Comparison of ENCODE assay signal across 8 mouse cellular contexts in the genomic region with DNA sequence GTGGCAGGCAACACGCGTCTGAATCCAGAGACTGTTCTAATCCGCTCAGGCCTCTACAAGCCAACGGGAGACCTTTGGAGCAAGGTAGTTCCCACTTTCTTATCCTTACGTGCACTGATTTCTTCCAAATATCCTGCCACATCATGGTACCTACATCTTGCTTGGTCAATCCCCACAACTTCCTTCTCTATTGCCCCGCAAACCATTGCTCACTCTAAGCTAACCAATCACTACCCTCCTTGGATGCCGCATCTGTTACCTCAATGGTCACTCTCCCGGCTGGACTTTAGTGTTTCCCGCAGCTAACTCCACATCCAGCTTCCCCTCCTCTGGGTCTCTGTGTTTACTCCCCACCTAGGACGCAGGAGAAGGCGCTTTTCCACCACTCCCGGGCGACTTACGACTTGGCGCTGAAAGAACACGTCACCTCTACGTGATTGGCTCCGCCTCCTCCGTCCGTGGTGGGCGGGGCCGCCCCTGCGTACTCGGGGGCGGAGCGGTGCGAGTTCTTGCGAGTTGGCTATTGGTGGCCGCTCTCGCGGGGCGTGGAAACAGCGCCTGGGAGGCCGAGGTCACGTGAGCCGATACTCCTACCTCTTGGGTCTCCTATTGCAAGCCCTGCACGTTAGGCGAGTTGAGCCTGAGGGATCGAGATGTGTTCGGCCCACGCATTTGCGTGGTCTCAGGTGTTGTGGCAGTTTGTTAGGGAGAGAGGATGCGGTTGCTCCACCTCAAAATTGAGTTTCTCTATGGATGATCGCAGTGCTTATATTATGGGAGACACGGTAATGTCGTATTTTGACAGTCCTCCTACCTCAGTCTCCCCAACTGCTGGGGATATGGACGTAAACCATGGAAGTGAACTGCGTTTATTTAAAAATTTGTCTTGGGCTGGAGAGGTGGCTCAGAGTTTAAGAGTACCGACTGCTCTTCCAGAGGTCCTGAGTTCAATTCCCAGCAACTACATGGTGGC. TPM values are rescaled to one million over a fixed set of nuclear protein-coding genes. Genes with fewer than 3 reads are reported as not detected.
DNase-seq lines count a peak whose midpoint lies in the region; ATAC-seq lines count a peak whose summit lies in the region.

A gene (minus strand): TSS at position 453 of the 973 bp plus-strand sequence.

- ATAC-seq in erythroblast, adult 5-6 weeks (replicated peaks; ENCODE audit: low FRiP score, poor library complexity, severe bottlenecking), result peak; percentile 98
- peak; percentile 98 for ATAC-seq in kidney, embryonic 15.5 days (replicated peaks; ENCODE audit: low FRiP score)
- peak; percentile 95 for ATAC-seq in monocyte, adult 5-6 weeks (replicated peaks; ENCODE audit: insufficient number of reproducible peaks, low FRiP score, low TSS enrichment, poor library complexity, severe bottlenecking)

- no peaks in the 10 kb centered on the region for H3K27me3 ChIP-seq in heart, embryonic 10.5 days (ENCODE audit: insufficient read depth, poor library complexity, severe bottlenecking)
- no peaks in the 10 kb centered on the region for H3K27me3 ChIP-seq in kidney, embryonic 15.5 days

- peak within 1 kb of the TSS; percentile 78 for H3K4me3 ChIP-seq in heart, embryonic 10.5 days
- H3K4me3 ChIP-seq in kidney, embryonic 15.5 days (replicated peaks), result peak within 1 kb of the TSS; percentile 83

- DNase-seq in B cell, adult 2 months, result peak; percentile 96 to 97
- DNase-seq in brain, adult 2 months (ENCODE audit: low read depth, low spot score), result peak; percentile 99
- DNase-seq in heart, embryonic 10.5 days (ENCODE audit: low spot score), result peak; percentile 99
- DNase-seq in liver, result peak; percentile 99
- DNase-seq in spleen, postnatal 4 days (ENCODE audit: low spot score in 2 of 2), result peak; percentile 97 to 98

- 1% methylated on average over 49 of the region's 49 CpGs for whole genome bisulfite sequencing in heart, embryonic 10.5 days
- 2% methylated on average over 49 of the region's 49 CpGs for WGBS in kidney, embryonic 15.5 days

- peak within 1 kb of the TSS; percentile 85 for H3K27ac ChIP-seq in heart, embryonic 10.5 days
- H3K27ac ChIP-seq in kidney, embryonic 15.5 days, result peak within 1 kb of the TSS; percentile 80

- H3K4me2 ChIP-seq in kidney, embryonic 15.5 days, result peak within 1 kb of the TSS; percentile 85

- H3K9ac ChIP-seq in kidney, embryonic 15.5 days, result peak within 1 kb of the TSS; percentile 66

- no peaks in the 10 kb centered on the region for H3K9me3 ChIP-seq in heart, embryonic 10.5 days
- no peaks in the 10 kb centered on the region for H3K9me3 ChIP-seq in kidney, embryonic 15.5 days (replicated peaks)

- peaks cover 9% of the 10 kb centered on the region for H3K4me1 ChIP-seq in heart, embryonic 10.5 days
- H3K4me1 ChIP-seq in kidney, embryonic 15.5 days, result peaks cover 13% of the 10 kb centered on the region

- peaks cover 15% of the 10 kb centered on the region for H3K36me3 ChIP-seq in heart, embryonic 10.5 days
- peaks cover 19% of the 10 kb centered on the region for H3K36me3 ChIP-seq in kidney, embryonic 15.5 days

RNA-seq across cellular contexts. Expression of the gene that starts here (rescaled TPM):
- 9.6 and 17.3 TPM in 2 replicates for total RNA-seq in erythroblast, adult 5-6 weeks (2015; ENCODE audit: low replicate concordance)
- total RNA-seq in erythroblast, adult 5-6 weeks (2017; ENCODE audit: low replicate concordance), result 6.6 and 12.2 TPM in 2 replicates
- polyA plus RNA-seq in heart, embryonic 10.5 days (2016; fragmentation: Nextera tagmentation; extraction: Ambion mirVana), result 34.1 and 39.0 TPM in 2 replicates
- polyA plus RNA-seq in kidney, embryonic 15.5 days (2015; fragmentation: Nextera tagmentation; extraction: Ambion mirVana), result 47.4 and 48.4 TPM in 2 replicates
- 11.2 to 17.2 TPM (median 16.3 TPM) in 3 replicates for total RNA-seq in monocyte, adult 5-6 weeks (2017)

Comparison
In these comparisons a context has a peak if more than half of its experiments do, and no peak if none do; other contexts are left out.
1. Peak in every context shown above with its lines: DNase-seq, ATAC-seq, H3K4me3 ChIP-seq and H3K27ac ChIP-seq.